Mouse (Mus musculus) right cerebral cortex, postnatal 25 days (tissue): Measurements from ENCODE around the gene Gprc5c.

ENCODE experiments used
- DNase-seq: peaks from one replicate; pipeline ENCODE4 v3.0.0; 2022

Gene Gprc5c

DNA sequence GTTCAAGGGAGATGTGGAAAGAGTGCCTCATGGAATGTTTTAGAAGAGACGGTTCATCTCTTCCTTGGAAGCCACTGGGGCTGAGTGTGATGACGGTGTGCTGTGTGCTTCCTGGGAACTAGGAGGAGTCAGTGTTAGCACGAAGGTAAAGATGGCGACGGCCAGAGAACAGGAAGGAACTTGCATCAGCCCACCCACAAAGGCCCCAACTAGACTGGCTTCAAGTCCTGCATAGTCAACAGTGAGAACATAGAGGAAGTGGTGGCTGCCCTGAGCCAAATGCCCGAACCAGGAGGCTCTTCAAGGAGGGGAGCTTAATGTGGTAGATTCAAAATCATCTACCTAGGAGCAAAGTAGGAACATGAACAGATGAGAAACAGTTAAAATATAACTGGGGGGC, 66.2 kb downstream of the Gprc5c start:
- no peak for DNase-seq
